Mouse (Mus musculus): Measurements from ENCODE around the gene Tgfb2. TPM values are rescaled to one million over a fixed set of nuclear protein-coding genes. Genes with fewer than 3 reads are reported as not detected.

The Tgfb2 gene
- polyA plus RNA-seq, 1 experiment from 2014 or later = 11.8 TPM

- H3K27ac ChIP-seq (replicated peaks; ENCODE audit: low read depth, low read length) = no peak overlapping the region
- H3K27me3 ChIP-seq (ENCODE audit: control insufficient read depth, insufficient read depth, low read length) = no peaks in the 10 kb centered on the region
- DNase-seq (no peak), ATAC-seq (ENCODE audit: low FRiP score, low TSS enrichment) (no peak)
- no peak overlapping the region for H3K4me2 ChIP-seq (ENCODE audit: low read length)
- no peak overlapping the region for H3K9ac ChIP-seq (replicated peaks; ENCODE audit: low read length)
- no peak overlapping the region for H3K4me3 ChIP-seq (replicated peaks; ENCODE audit: low read depth, low read length)
- 91% methylated on average over 5 of the region's 5 CpGs for WGBS
- no peaks in the 10 kb centered on the region for H3K4me1 ChIP-seq (ENCODE audit: control insufficient read depth, insufficient read depth, low read length)
- no peaks in the 10 kb centered on the region for H3K9me3 ChIP-seq (ENCODE audit: control insufficient read depth, low read length)
- H3K36me3 ChIP-seq (ENCODE audit: control insufficient read depth, insufficient read depth, low read length) = no peaks in the 10 kb centered on the region
Observed at GRCm38 (mm10) chr1:186604124-186604523, 101.7 kb downstream of the Tgfb2 start.

DNA sequence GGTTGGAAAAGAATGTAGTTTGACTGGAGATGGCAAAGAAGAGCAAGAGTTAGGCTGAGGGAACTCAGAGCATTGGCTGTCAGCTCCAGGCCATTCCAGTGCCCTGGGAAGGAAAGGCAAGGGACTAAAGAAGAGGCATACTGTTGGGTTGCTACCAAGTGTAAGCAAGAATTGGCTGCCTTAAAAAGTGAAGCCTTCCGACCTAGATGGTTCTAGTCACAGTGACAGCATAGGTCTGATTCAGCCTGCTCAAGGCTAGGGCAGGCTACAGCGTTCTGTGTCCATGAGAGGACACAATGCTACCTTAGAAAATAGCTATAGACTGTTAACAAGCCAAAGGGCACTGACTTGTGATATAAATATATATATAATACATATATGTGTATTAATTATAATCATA lies 117.6 kb downstream of the Tgfb2 start:
- Histone ChIP-seq H3K9me3 (ENCODE audit: control insufficient read depth, low read length) (no peaks in the 10 kb centered on the region), H3K4me2 (ENCODE audit: low read length) (no peak overlapping the region)
- WGBS = 90% methylated on average over 2 of the region's 2 CpGs

DNA sequence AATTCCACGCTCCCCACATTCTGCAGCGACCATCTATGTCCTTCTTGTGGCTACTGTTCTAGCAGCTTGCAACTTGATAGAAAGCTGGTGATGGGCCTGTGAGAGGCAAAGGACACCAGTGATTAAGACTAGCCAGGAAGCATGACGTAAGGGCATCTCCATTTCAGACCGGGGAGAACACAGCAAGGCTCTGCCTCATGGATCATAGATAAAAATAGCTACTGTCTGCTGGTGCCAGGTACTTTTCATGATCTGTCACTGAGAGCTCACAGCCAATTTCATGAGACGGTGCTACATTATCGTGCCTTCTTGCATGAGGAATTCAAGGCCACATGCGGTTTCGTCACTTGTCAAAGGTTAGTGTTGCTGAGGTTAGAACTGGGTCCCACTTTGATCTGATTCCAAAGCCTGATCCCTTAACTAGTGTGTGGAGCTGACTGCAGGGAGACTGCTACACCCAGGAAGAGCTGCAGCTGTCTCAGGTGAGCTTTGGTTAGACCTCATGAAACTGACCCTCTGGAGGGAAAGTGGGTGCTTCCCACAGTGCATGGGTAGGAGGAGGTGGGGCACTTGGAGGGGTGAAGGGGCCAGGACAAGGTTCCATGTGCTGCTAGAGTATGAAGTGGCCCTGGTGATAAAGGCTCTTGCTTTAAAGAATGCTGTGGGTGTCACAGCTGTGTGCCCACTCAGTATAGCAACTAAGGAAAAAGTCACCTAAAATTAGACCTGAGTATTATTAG lies 118.6 kb downstream of the Tgfb2 start:
- WGBS = 85% methylated on average over 8 of the region's 8 CpGs
- H3K4me3 ChIP-seq (replicated peaks; ENCODE audit: low read depth, low read length) = no peak overlapping the region

More for the DNA sequence above, 117.6 kb downstream of the Tgfb2 start:
- ATAC-seq (ENCODE audit: low FRiP score, low TSS enrichment) = no peak
- Histone ChIP-seq H3K9ac (replicated peaks; ENCODE audit: low read length) (no peak overlapping the region), H3K4me1 (ENCODE audit: control insufficient read depth, insufficient read depth, low read length) (no peaks in the 10 kb centered on the region), H3K27ac (replicated peaks; ENCODE audit: low read depth, low read length) (no peak overlapping the region), H3K36me3 (ENCODE audit: control insufficient read depth, insufficient read depth, low read length) (no peaks in the 10 kb centered on the region), H3K27me3 (ENCODE audit: control insufficient read depth, insufficient read depth, low read length) (no peaks in the 10 kb centered on the region), H3K4me3 (replicated peaks; ENCODE audit: low read depth, low read length) (no peak overlapping the region)
- no peak for DNase-seq

GRCm38 (mm10) chr1:186585571-186586164 lies 120.1 kb downstream of the Tgfb2 start:
- no peak for ATAC-seq (ENCODE audit: low FRiP score, low TSS enrichment)
- H3K4me3 ChIP-seq (replicated peaks; ENCODE audit: low read depth, low read length) = no peak overlapping the region
- H3K9ac ChIP-seq (replicated peaks; ENCODE audit: low read length) = no peak overlapping the region
- no peaks in the 10 kb centered on the region for H3K4me1 ChIP-seq (ENCODE audit: control insufficient read depth, insufficient read depth, low read length)
- no peak for DNase-seq
- no peaks in the 10 kb centered on the region for H3K9me3 ChIP-seq (ENCODE audit: control insufficient read depth, low read length)
- no peaks in the 10 kb centered on the region for H3K27me3 ChIP-seq (ENCODE audit: control insufficient read depth, insufficient read depth, low read length)
- no peaks in the 10 kb centered on the region for H3K36me3 ChIP-seq (ENCODE audit: control insufficient read depth, insufficient read depth, low read length)
- no peak overlapping the region for H3K27ac ChIP-seq (replicated peaks; ENCODE audit: low read depth, low read length)
- no peak overlapping the region for H3K4me2 ChIP-seq (ENCODE audit: low read length)
- WGBS = 76% methylated on average over 2 of the region's 2 CpGs

More for the DNA sequence above, 118.6 kb downstream of the Tgfb2 start:
- no peaks in the 10 kb centered on the region for H3K4me1 ChIP-seq (ENCODE audit: control insufficient read depth, insufficient read depth, low read length)
- ATAC-seq (ENCODE audit: low FRiP score, low TSS enrichment) (no peak), DNase-seq (no peak)
- no peak overlapping the region for H3K4me2 ChIP-seq (ENCODE audit: low read length)
- no peak overlapping the region for H3K27ac ChIP-seq (replicated peaks; ENCODE audit: low read depth, low read length)
- no peak overlapping the region for H3K9ac ChIP-seq (replicated peaks; ENCODE audit: low read length)
- H3K36me3 ChIP-seq (ENCODE audit: control insufficient read depth, insufficient read depth, low read length) = no peaks in the 10 kb centered on the region
- H3K9me3 ChIP-seq (ENCODE audit: control insufficient read depth, low read length) = no peaks in the 10 kb centered on the region
- H3K27me3 ChIP-seq (ENCODE audit: control insufficient read depth, insufficient read depth, low read length) = no peaks in the 10 kb centered on the region

DNA sequence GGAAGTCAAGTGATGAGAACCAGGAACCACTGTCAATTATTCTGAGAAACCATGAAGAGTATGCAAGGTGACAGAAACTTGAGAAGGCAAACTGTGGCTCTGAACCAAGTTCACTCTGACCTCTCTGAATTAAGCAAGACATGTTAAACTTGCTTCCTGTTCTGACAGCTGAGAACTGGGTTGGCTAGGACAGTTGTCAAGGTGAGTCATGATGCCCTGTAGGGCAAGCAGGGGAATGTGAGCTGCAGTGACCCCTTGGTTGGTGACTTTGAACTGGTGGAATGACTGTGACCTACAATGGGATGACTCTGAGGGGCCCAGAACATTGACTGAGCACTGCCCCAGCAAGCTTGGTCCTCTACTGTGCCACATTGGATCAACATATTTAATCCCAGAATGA lies 121.9 kb downstream of the Tgfb2 start:
- no peak for DNase-seq
- H3K27ac ChIP-seq (replicated peaks; ENCODE audit: low read depth, low read length) = no peak overlapping the region
- no peak overlapping the region for H3K9ac ChIP-seq (replicated peaks; ENCODE audit: low read length)
- H3K9me3 ChIP-seq (ENCODE audit: control insufficient read depth, low read length) = no peaks in the 10 kb centered on the region
- no peak overlapping the region for H3K4me3 ChIP-seq (replicated peaks; ENCODE audit: low read depth, low read length)
- H3K27me3 ChIP-seq (ENCODE audit: control insufficient read depth, insufficient read depth, low read length) = no peaks in the 10 kb centered on the region
- H3K36me3 ChIP-seq (ENCODE audit: control insufficient read depth, insufficient read depth, low read length) = no peaks in the 10 kb centered on the region
- H3K4me2 ChIP-seq (ENCODE audit: low read length) = no peak overlapping the region
- ATAC-seq (ENCODE audit: low FRiP score, low TSS enrichment) = no peak
- H3K4me1 ChIP-seq (ENCODE audit: control insufficient read depth, insufficient read depth, low read length) = no peaks in the 10 kb centered on the region

- 87% methylated on average over 6 of the region's 6 CpGs for WGBS
- H3K27me3 ChIP-seq (ENCODE audit: control insufficient read depth, insufficient read depth, low read length) = no peaks in the 10 kb centered on the region
- ATAC-seq (ENCODE audit: low FRiP score, low TSS enrichment) (no peak), DNase-seq (no peak)
- H3K36me3 ChIP-seq (ENCODE audit: control insufficient read depth, insufficient read depth, low read length) = no peaks in the 10 kb centered on the region
- no peaks in the 10 kb centered on the region for H3K4me1 ChIP-seq (ENCODE audit: control insufficient read depth, insufficient read depth, low read length)
- H3K27ac ChIP-seq (replicated peaks; ENCODE audit: low read depth, low read length) = no peak overlapping the region
- H3K4me2 ChIP-seq (ENCODE audit: low read length) = no peak overlapping the region
- no peaks in the 10 kb centered on the region for H3K9me3 ChIP-seq (ENCODE audit: control insufficient read depth, low read length)
- no peak overlapping the region for H3K4me3 ChIP-seq (replicated peaks; ENCODE audit: low read depth, low read length)
- H3K9ac ChIP-seq (replicated peaks; ENCODE audit: low read length) = no peak overlapping the region
Observed at GRCm38 (mm10) chr1:186582113-186582512, 123.7 kb downstream of the Tgfb2 start.

DNA sequence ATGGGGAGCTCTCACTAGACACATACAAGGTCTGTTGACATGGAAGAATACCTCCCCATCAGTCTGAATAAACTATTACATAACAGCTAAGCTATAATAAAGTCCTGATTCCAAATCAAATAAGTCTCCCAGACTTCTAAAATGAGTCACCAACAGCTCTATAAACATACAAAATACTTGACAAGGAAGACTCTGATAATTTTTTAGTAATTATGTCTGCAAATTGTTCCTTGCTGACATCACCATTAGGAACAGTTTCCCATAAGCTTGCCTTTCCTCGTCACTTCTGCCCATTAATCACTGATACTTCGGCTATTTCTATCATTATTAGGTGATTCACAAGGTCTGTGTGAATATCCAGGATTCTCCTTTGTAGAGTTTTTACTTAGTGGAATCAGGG lies 124.1 kb downstream of the Tgfb2 start:
- Histone ChIP-seq H3K4me3 (replicated peaks; ENCODE audit: low read depth, low read length) (no peak overlapping the region), H3K4me1 (ENCODE audit: control insufficient read depth, insufficient read depth, low read length) (no peaks in the 10 kb centered on the region), H3K27me3 (ENCODE audit: control insufficient read depth, insufficient read depth, low read length) (no peaks in the 10 kb centered on the region), H3K9ac (replicated peaks; ENCODE audit: low read length) (no peak overlapping the region), H3K4me2 (ENCODE audit: low read length) (no peak overlapping the region), H3K36me3 (ENCODE audit: control insufficient read depth, insufficient read depth, low read length) (no peaks in the 10 kb centered on the region), H3K9me3 (ENCODE audit: control insufficient read depth, low read length) (no peaks in the 10 kb centered on the region), H3K27ac (replicated peaks; ENCODE audit: low read depth, low read length) (no peak overlapping the region)
- ATAC-seq (ENCODE audit: low FRiP score, low TSS enrichment) (no peak), DNase-seq (no peak)
- WGBS = 84% methylated on average over 2 of the region's 2 CpGs

GRCm38 (mm10) chr1:186581114-186581513 lies 124.7 kb downstream of the Tgfb2 start:
- ATAC-seq (ENCODE audit: low FRiP score, low TSS enrichment) (no peak), DNase-seq (no peak)
- H3K36me3 ChIP-seq (ENCODE audit: control insufficient read depth, insufficient read depth, low read length) = no peaks in the 10 kb centered on the region
- no peak overlapping the region for H3K27ac ChIP-seq (replicated peaks; ENCODE audit: low read depth, low read length)
- no peaks in the 10 kb centered on the region for H3K27me3 ChIP-seq (ENCODE audit: control insufficient read depth, insufficient read depth, low read length)
- H3K9ac ChIP-seq (replicated peaks; ENCODE audit: low read length) = no peak overlapping the region
- 97% methylated on average over 2 of the region's 2 CpGs for WGBS
- H3K4me2 ChIP-seq (ENCODE audit: low read length) = no peak overlapping the region
- no peak overlapping the region for H3K4me3 ChIP-seq (replicated peaks; ENCODE audit: low read depth, low read length)
- no peaks in the 10 kb centered on the region for H3K9me3 ChIP-seq (ENCODE audit: control insufficient read depth, low read length)
- no peaks in the 10 kb centered on the region for H3K4me1 ChIP-seq (ENCODE audit: control insufficient read depth, insufficient read depth, low read length)

DNA sequence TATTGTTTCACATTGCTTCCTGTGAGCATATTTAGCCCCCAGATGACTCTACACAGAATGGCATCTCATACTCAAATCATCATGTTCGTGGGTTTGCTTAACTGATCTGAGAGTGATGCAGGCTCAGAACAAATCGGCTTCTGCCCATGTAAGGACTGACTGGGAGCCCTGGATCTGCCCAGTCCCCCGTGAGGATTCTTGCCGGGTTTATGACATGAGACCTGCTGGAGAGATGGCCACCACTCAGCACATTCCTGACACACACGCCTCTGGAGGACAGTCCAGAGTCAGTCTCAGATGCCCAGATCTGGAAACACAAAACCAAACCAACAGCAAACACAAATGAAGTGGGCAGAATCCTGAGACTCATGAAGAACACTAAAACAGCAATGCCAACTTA lies 128.5 kb downstream of the Tgfb2 start:
- Histone ChIP-seq H3K4me2 (ENCODE audit: low read length) (no peak overlapping the region), H3K4me1 (ENCODE audit: control insufficient read depth, insufficient read depth, low read length) (no peaks in the 10 kb centered on the region), H3K9ac (replicated peaks; ENCODE audit: low read length) (no peak overlapping the region), H3K9me3 (ENCODE audit: control insufficient read depth, low read length) (no peaks in the 10 kb centered on the region), H3K4me3 (replicated peaks; ENCODE audit: low read depth, low read length) (no peak overlapping the region), H3K27ac (replicated peaks; ENCODE audit: low read depth, low read length) (no peak overlapping the region), H3K27me3 (ENCODE audit: control insufficient read depth, insufficient read depth, low read length) (no peaks in the 10 kb centered on the region), H3K36me3 (ENCODE audit: control insufficient read depth, insufficient read depth, low read length) (no peaks in the 10 kb centered on the region)
- ATAC-seq (ENCODE audit: low FRiP score, low TSS enrichment) = no peak
- DNase-seq = no peak
- WGBS = 84% methylated on average over 5 of the region's 5 CpGs

Data from midbrain, embryonic 14.5 days (tissue).